Mouse (Mus musculus): ENCODE measurements around the gene Foxj1.

Gene Foxj1

GRCm38 (mm10) chr11:116293538-116294137 is 41.6 kb downstream of the Foxj1 start:
- TF ChIP-seq GATA4 (IDR thresholded peaks at IDR 0.05; ENCODE audit: insufficient replicate concordance, low read length): no peak

GRCm38 (mm10) chr11:116292401-116292800 is 42.8 kb downstream of the Foxj1 start:
- no peak for TF ChIP-seq GATA4 (IDR thresholded peaks at IDR 0.05; ENCODE audit: insufficient replicate concordance, low read length)

- TF ChIP-seq GATA4 (IDR thresholded peaks at IDR 0.05; ENCODE audit: insufficient replicate concordance, low read length): peak; percentile 41; the same call in 1 of the 2 replicates
Measured at GRCm38 (mm10) chr11:116290556-116290955, 44.6 kb downstream of the Foxj1 start.

GRCm38 (mm10) chr11:116287351-116287750 is 47.8 kb downstream of the Foxj1 start:
- no peak for TF ChIP-seq GATA4 (IDR thresholded peaks at IDR 0.05; ENCODE audit: insufficient replicate concordance, low read length)

GRCm38 (mm10) chr11:116285770-116286191 is 49.4 kb downstream of the Foxj1 start:
- TF ChIP-seq GATA4 (IDR thresholded peaks at IDR 0.05; ENCODE audit: insufficient replicate concordance, low read length): no peak

- no peak for TF ChIP-seq GATA4 (IDR thresholded peaks at IDR 0.05; ENCODE audit: insufficient replicate concordance, low read length)
Measured at GRCm38 (mm10) chr11:116283982-116284381, 51.2 kb downstream of the Foxj1 start.

GRCm38 (mm10) chr11:116282912-116283521 is 52.2 kb downstream of the Foxj1 start:
- TF ChIP-seq GATA4 (IDR thresholded peaks at IDR 0.05; ENCODE audit: insufficient replicate concordance, low read length): no peak

- TF ChIP-seq GATA4 (IDR thresholded peaks at IDR 0.05; ENCODE audit: insufficient replicate concordance, low read length): no peak
Measured at GRCm38 (mm10) chr11:116282089-116282488, 53.1 kb downstream of the Foxj1 start.

- no peak for TF ChIP-seq GATA4 (IDR thresholded peaks at IDR 0.05; ENCODE audit: insufficient replicate concordance, low read length)
Measured at GRCm38 (mm10) chr11:116281671-116282070, 53.5 kb downstream of the Foxj1 start.

- no peak for TF ChIP-seq GATA4 (IDR thresholded peaks at IDR 0.05; ENCODE audit: insufficient replicate concordance, low read length)
Measured at GRCm38 (mm10) chr11:116280751-116281663, 54.2 kb downstream of the Foxj1 start, which contains the start of gene Galr2. Galr2 (plus strand) TSS chr11:116280939.

Measured in liver, adult (tissue).